Mouse (Mus musculus): ENCODE results near the gene Kcnk15.
A peak's percentile ranks its signal among the peaks of the same experiment; 100 is the strongest.

Gene Kcnk15

DNA sequence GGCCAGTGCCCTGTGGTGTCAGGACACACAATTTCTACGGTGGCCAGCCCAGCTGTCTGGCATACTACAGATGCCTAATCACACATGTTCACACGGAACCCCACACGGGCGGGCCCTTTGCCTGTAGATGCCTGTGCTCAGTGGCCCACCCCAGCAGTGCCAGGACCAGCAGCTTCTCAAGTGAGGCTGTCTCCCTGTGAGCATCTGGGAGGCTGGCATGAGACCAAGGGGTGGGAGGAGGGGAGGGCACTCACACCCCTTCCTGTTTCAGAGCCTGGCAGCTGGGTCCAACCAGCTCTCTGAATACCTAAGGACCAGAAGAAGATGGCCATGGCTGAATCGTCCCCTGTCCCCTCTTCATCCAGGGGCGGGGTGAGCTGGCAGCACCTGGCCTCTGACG, 22.0 kb downstream of the Kcnk15 start:
- DNase-seq (ENCODE audit: low spot score in 2 of 2) = no peak

DNA sequence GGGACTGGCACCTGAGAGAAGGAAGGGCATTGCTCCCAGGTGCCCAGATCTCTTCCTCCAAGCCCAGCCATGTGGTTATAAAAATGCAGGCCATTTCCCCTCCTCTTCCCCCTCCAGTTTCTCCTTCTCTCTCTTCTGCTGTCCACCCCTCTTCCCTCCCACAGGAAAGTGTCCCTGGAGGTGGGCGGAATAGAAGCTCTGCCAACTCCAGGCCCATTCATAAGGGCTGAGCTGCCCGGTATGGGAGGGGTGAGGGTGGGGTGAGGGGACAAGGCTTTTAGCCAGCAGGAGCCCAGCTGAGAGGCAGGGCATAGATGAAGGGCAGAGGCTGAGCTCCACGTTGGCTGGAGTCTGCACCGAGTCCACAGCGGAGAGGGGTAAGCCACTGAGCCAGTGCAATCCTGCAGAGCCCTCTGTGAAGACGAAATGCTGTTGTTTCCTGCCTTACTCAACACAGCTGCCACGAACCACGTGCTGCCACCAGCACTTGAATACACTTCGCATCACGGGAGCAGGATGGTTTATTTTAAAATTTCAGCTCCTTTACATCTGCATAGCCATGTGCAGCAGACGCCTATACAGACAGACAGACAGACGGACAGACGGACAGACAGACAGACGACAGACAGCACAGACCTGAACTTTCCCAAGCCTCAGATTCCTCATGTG, 23.5 kb downstream of the Kcnk15 start:
- DNase-seq (ENCODE audit: low spot score in 2 of 2) = no peak

DNA sequence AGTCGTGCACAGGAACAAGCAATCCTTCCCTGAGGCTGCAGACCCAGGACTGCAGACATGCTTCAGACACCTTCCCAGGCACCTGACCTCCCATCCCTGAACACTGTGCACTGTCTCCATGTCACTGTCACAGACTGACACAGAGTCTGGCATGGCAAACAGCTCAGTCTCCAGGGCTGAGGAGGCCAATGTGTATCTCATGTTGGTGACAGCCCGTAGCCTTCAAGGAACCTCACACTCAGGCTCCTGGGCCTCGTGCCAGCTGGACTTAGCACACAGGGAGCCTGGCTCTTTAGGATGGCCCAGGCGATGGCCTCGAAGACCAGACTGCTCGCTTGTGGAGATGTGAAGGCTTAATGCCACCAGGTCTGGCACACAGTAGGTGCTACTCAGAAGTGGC, 27.4 kb downstream of the Kcnk15 start:
- no peak for DNase-seq (ENCODE audit: low spot score in 2 of 2)

DNA sequence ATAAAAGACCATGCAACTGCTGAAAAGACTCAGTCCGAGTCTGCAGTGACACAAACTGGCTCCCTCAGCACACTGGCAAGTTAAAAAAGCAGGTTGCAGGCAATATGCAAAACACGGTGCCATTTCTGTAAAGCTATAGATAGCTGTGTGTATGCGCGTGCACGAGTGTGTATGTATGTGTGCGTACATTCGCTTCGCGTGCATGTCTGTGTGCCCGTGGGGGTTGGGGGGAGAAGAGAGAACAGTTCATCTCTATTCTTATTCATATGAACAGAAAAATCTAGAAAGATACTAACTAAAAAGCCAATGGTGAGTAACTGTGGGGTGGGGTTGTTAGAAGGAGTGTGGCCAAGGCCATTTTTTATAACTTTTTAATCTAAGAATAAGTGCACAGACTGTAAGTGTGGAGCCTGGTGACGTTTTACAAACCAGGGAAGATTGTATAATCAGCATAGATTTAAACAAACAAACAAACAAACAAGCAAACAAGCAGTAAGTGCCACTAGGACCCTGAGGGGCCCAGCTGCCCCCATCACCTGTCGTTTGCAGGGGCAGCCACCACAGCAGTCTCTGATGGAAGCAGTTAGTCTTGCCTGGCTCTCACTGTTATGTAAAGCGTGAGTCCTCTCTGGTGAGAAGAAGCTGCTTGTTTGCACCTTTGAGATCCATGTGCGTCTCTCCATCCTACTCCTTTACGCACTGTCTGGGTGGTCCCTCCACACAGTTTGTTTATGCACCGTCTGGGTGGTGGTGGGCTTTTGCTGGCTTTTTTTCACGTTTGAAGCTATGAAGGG, 29.6 kb downstream of the Kcnk15 start:
- DNase-seq (ENCODE audit: low spot score in 2 of 2) = no peak

DNA sequence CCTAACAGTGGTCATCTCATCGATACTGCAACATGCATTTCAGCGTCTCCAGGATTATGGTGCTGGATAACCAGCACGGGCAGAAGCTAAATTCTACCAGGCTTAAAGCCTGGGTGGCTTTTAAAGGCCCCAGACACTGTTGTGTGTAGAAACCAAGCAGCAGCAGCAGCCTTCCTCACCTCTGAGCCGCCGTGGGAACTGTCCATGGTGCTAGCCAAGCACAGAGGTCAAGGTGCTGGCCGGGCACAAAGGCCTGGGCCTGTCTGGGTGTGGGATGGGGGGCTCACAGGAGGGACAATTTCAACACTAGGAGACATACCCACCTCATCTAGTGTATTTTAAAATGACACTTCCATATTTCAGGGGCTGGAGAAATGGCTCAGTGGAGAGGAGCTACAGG, 36.0 kb downstream of the Kcnk15 start:
- no peak for DNase-seq (ENCODE audit: low spot score in 2 of 2)

DNA sequence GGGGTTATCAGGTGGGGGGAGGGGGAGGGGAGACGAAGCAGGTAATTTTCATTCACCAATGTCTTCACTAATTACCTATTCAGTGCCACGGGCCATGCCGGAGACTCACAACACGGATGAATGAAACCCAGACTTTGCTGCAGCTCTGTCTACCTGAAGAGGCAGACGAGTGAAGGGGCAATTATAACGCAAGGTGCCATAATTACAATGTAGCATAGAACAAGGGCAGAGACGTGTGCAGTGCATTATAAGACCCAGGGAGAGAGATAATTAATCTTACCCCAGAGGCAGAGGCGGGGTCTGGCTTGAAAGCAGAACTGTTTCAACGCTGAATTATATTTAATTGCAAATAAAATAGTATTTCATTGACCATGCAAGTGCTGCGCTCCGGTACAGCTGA, 37.1 kb downstream of the Kcnk15 start:
- DNase-seq (ENCODE audit: low spot score in 2 of 2) = no peak

DNA sequence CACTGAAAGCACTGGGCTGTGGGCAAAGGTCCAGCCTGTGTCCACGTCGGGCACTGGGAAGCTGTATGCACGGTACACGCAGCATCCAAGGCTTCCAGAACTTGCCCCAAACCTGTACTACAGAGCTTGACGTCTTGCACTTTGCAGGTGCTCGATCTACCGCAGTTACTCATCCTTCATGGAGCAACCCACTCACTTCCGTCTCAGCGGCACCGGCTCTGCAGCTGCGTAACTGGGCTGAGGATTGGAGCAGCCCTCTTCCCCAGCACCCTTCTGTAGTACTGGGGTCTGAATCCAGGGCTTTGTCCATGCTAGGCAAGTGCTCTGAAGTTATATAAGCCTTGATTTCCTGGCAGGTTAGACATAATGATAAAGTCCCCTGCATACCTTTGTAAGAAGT, 37.8 kb downstream of the Kcnk15 start:
- no peak for DNase-seq (ENCODE audit: low spot score in 2 of 2)

DNA sequence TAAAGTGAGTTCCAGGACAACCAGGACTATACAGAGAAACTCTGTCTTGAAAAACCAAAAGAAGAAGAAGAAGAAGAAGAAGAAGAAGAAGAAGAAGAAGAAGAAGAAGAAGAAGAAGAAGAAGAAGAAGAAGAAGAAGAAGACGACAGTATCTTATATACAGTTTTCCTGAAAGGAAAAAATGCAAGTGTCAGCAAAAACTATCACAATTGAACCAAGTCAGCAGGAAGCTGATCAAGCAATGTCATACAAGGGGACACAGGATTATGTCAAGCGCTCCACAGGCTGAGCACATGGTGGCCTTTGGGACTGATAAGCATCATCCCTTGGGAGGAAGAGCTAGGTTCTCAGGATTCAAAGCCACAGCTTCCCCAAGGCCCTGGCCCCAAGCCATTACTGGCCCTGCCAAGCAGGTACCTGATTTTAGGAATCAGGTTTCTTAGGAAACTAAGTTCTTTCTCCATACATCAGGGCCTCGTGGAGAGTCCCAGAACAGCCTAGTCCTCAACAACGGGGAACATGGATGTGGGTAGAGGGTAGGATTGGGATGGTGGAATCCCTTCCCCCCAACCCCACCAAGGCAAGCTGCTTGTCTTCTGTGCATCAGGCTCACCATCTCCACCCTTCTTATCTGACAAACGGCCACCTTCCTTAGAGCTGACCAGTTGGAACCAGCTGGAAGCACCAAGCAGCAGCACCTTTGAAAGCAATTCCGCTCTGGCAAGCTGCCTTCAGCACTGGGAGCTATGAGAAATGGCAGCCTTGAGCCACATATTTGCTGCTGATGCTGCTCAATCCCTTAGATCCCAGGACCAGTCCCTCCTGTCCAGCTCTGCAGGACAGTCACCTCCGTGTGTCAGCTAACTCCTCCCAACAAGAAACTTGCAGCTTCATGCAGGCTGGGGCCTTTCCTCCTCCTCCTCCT, 40.3 kb downstream of the Kcnk15 start:
- no peak for DNase-seq (ENCODE audit: low spot score in 2 of 2)

DNA sequence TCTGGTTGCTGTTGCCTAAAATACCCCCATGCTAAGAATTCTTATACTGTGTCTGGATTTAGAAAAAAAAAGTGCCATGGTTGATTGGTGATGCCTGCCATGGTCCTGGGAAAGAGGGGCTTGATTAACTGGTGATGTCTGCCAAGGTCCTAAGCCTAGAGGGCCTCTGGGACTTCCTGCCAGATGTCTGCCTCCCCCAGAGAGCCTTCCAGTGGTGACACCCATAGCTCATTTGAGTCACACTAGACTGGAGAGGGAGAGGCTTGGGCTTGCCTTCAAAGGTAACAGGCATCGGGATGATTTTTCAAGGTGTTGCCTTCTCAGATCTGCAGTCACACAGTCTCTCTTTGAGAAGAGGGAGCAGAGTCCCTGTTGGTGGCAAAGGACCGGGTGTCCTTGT, 41.7 kb downstream of the Kcnk15 start:
- DNase-seq (ENCODE audit: low spot score in 2 of 2) = no peak

DNA sequence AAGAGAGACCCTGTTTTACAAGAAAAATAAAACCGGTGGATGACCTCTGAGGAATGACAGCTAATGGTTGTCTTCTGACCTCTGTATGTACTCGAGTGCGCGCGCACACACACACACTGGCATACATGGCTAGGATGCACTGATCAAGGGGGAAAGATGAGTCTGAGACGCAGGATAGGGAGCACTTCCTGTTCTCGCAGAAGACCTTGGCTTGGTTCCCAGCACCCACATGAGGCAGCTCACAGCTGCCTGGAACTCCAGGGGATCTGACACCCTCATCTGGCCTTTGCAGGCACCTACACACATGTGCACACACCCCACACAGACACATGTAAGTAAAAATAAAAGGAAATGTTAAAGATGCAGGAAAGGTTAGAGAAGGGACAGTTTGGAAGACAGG, 43.6 kb downstream of the Kcnk15 start:
- no peak for DNase-seq (ENCODE audit: low spot score in 2 of 2)

DNA sequence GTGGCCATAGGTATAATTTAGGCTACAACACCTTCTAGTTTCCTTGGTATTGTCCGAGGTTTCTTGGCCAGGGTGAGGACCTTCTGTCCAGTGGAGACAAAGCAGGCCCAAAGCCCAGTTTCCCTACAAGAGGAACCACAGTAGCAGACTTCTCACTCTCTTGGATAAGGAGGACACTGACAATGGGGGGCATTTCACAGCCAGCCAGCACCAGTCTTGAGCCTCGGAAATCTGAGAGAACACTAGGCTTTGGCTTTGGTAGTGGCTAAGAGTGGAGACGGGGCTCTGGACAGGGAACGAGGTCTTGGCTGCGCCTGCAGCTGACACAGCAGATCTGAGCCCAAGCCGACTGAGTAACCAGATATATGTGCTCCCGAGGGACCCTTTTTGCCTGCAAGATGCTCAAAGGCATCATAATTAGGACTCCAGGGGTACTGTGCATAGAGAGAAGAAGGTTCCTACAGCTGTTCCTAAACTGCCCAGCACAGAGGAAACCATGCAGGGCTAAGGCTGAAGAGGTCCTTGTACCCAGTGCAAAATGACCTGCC, 44.6 kb downstream of the Kcnk15 start:
- DNase-seq (ENCODE audit: low spot score in 2 of 2) = no peak

DNA sequence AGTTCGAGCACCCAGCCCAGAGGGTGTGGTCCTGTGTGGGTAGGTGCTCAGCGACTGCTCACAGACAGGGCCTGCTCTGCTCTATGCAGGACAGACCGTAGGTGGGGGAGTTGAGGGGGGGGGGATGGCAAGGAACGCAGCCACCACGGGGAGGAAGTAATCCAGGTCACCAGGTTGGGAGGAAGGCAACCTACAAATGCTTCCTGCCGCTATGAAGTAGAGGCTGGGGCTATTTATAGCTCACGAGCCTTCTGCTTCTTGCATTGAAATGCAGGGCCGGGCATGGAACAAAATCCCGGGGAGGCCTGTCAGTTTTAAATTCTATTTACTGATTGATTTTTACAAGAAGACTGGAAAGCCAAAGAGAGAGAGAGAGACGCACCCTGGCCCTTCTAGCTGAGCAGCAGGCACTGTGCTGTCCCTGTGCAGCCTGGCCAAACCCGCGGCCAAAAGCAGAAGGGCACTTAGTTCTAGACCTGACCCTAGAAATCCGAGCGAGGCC, 46.5 kb downstream of the Kcnk15 start:
- DNase-seq (ENCODE audit: low spot score in 2 of 2) = no peak

DNA sequence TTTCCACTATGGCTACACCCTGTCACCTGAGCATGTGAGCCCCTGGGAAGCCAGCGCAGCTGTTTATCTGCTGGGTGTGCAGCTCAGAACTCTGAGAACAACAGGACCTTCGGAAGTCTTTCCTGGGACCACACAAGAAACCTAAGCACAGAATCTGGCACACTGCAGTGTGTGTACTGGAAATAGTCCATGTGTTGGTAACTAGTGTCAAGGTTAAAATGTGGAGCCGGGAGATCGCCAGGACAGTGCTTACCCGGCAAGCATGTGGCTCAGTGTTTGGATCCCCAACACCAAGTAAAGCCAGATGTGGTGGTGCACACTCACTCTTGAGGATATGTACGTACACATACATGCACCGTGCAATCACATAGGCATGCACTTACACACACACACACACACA, 47.6 kb downstream of the Kcnk15 start:
- DNase-seq (ENCODE audit: low spot score in 2 of 2) = no peak

DNA sequence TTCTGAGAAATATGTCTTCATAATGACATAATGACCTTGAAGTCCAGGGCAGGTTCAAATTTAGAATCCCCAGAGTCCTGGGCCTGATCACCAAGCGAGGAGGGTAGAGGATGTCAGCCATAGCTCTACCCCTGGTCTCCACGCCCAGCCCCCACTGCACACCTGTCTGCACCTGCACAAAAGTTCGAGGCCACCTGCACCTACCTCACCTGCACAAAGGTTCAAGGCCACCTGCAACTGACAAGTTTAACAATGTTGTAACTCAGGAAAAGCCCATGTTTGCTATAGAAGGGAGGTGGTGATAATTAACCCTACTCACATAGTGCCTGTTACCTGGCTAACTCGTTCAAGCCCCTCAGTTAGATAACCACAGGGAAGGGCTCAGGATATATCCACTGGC, 49.0 kb downstream of the Kcnk15 start:
- DNase-seq (ENCODE audit: low spot score in 2 of 2) = no peak

DNA sequence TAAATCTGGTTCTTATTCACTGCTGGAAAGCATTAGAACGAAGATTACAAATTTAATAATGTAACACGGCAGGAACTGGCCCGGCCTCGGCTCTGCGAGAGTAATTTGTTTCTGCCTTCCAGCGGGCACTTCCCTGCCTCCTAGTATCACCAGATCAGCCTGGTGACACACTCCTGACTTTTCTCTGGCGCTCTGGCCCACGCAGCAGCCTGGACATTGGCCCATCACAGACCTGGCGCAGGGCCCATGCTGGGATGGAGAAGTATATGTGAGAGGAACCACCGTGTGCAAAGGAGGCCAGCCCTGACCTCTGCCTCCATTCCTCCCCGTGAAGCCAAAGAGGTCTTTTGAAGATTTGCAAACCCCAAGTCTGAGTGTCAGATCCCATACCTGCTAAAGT, 50.0 kb downstream of the Kcnk15 start:
- peak in 1 of 2 experiments; percentile 24 for DNase-seq (ENCODE audit: low spot score in 2 of 2)

DNA sequence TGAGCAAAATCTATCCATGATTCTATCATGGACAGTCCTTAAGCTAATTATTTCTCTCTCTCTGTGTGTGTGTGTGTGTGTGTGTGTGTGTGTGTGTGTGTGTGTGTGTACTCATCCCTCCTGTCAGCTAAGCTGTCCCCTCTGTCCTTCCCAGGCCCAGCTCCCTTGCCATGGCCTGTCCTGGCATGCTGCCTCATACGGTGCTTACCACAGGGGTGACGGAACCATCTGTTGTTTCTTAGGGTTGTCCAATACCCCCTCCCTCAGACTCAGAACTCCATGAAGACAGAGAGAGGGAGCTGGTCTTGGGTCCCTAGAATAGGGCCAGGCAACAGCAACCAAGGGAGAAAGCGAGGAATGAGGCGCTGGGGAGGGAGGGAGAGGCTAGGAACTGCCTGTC, 50.9 kb downstream of the Kcnk15 start:
- no peak for DNase-seq (ENCODE audit: low spot score in 2 of 2)

DNA sequence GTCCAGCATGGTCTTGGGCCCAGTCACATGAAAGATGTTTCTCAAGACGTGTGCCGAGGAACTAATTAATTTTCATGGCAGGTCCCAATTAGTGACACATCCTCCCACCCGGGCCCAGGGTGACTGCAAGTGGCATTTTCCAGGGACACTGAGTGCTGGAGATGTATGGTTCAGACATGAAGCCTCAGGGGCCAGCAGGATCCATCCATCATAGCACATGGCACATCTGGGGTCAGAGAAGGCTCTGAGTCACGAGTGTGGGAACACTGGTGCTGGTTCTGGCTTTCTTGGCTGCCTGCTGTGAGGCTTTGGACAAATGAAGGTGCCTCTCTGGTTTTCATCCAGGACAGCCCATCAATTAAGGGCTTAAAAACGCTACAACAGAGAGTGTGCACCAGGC, 53.7 kb downstream of the Kcnk15 start:
- no peak for DNase-seq (ENCODE audit: low spot score in 2 of 2)

Data from urinary bladder, postnatal 36 days (tissue).